In the genomic region with DNA sequence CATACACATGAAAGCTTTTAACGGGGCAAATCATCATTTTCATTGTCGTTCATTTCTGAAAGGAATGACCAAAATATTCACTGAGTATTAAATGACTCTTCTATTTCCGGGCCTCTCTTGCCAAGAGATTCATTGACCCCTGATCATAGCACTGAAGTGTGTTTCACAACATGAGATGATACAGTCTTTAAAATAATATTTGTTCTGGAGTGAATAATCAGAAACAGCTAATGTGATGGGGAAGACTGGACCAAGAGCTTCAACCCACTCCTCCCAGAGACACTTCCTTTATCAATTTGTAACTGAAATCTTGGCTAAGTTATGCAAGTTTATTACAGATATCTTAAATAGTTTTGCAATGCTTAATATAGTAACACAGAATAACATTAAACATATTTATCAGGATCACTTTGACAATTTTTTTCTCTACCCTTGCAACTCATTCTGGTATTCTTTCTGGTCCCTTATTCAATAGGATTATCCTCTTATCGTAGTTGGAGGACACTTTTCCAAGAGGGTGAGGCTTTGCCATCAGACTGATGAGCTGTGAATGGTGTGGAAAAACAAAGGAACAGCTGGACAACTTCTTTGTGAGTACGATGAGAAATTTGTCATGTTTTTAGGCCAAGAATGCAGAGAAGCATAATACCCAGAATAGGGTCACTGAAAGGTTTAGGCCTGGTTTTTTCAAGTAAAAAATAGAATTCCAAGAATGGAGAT, we compare ENCODE assay signal across 24 mouse cellular contexts.
"Had no signal": no experiment of that assay in that cellular context is flagged by ENCODE, and none has a peak within 500 bp of the region (broad histone marks: within the 10 kb centered on the region; RNA-seq: fewer than 3 reads in every experiment).

No protein-coding gene starts in this region.

- H3K27ac ChIP-seq: heart, adult 2 months; heart, embryonic 13.5 days; heart, embryonic 15.5 days; hindbrain, embryonic 13.5 days; hindbrain, embryonic 15.5 days; hindbrain, postnatal 0 days; limb, embryonic 13.5 days; limb, embryonic 15.5 days had no signal

- H3K4me3 ChIP-seq: heart, adult 2 months; heart, embryonic 13.5 days; heart, embryonic 15.5 days; hindbrain, embryonic 13.5 days; hindbrain, embryonic 15.5 days; limb, embryonic 13.5 days; limb, embryonic 15.5 days had no signal

- H3K36me3 ChIP-seq: heart, embryonic 13.5 days; heart, embryonic 15.5 days; hindbrain, embryonic 13.5 days; hindbrain, embryonic 15.5 days; limb, embryonic 13.5 days; limb, embryonic 15.5 days had no signal

- ATAC-seq: forebrain, postnatal 0 days; hindbrain, postnatal 0 days; intestine, embryonic 16.5 days had no signal

- H3K9me3 ChIP-seq: heart, embryonic 13.5 days; heart, embryonic 15.5 days; hindbrain, embryonic 13.5 days; hindbrain, embryonic 15.5 days; limb, embryonic 13.5 days; limb, embryonic 15.5 days had no signal

- H3K4me1 ChIP-seq: heart, embryonic 13.5 days; heart, embryonic 15.5 days; hindbrain, embryonic 13.5 days; hindbrain, embryonic 15.5 days; limb, embryonic 13.5 days; limb, embryonic 15.5 days had no signal

- H3K9ac ChIP-seq: forebrain, postnatal 0 days; heart, embryonic 13.5 days; heart, embryonic 15.5 days; hindbrain, embryonic 13.5 days; hindbrain, embryonic 15.5 days; limb, embryonic 13.5 days; limb, embryonic 15.5 days had no signal

- H3K4me2 ChIP-seq: heart, embryonic 11.5 days; heart, embryonic 13.5 days; heart, embryonic 15.5 days; hindbrain, embryonic 13.5 days; hindbrain, embryonic 15.5 days; limb, embryonic 13.5 days; limb, embryonic 15.5 days had no signal

- H3K27me3 ChIP-seq: heart, embryonic 13.5 days; heart, embryonic 15.5 days; hindbrain, embryonic 13.5 days; hindbrain, embryonic 15.5 days; limb, embryonic 13.5 days; limb, embryonic 15.5 days had no signal

- DNase-seq: forebrain, postnatal 0 days; gastrocnemius, postnatal 14 days; gastrocnemius, postnatal 36 days; heart, adult 11 months; heart, adult 2 months; heart, postnatal 14 days; heart, postnatal 36 days; kidney, adult 11 months; kidney, adult 2 months; kidney, adult 9 months; kidney, postnatal 14 days; kidney, postnatal 36 days; layer of hippocampus, adult 9-11 months; layer of hippocampus, postnatal 36 days; left cerebral cortex, postnatal 4 days had no signal
